Mouse (Mus musculus) right cerebral cortex, postnatal 36 days (tissue): ENCODE measurements around the gene Phf23.
"Not testable (repeated sequence)": the region's sequence is repeated elsewhere in the genome, so short reads cannot be mapped to it uniquely, and the experiment has no call there.

Experiments used
- DNase-seq, 2 experiments: peaks; one replicate each; pipeline ENCODE4 v3.0.0; 2022; ENCODE audit warnings: low spot score in 2 of 2, mixed read lengths in 1 of 2

The Phf23 gene

GRCm38 (mm10) chr11:69995391-69995960, at the start of gene Phf23:
TSS of gene Phf23 (plus strand) at chr11:69995777.
- DNase-seq, result peak; percentile 96 to 98

- no peak for DNase-seq
Measured at GRCm38 (mm10) chr11:69945997-69946891, 49.3 kb upstream of the Phf23 start.

- DNase-seq, result no peak
Measured at GRCm38 (mm10) chr11:69947337-69948065, 48.1 kb upstream of the Phf23 start.

GRCm38 (mm10) chr11:69948066-69948762, 47.4 kb upstream of the Phf23 start, which contains the start of gene Slc2a4:
TSS of gene Slc2a4 (minus strand) at chr11:69948188.
- DNase-seq, result no peak

GRCm38 (mm10) chr11:69948763-69949150, 46.8 kb upstream of the Phf23 start:
- DNase-seq, result no peak

GRCm38 (mm10) chr11:69950807-69951459, 44.6 kb upstream of the Phf23 start:
- DNase-seq, result no peak

GRCm38 (mm10) chr11:69952274-69952673, 43.3 kb upstream of the Phf23 start:
- DNase-seq, result no peak

GRCm38 (mm10) chr11:69953267-69953915, 42.2 kb upstream of the Phf23 start:
- DNase-seq, result no peak

GRCm38 (mm10) chr11:69955618-69956017, 40.0 kb upstream of the Phf23 start:
- DNase-seq, result not testable (repeated sequence)

- DNase-seq, result no peak
Measured at GRCm38 (mm10) chr11:69956218-69956617, 39.4 kb upstream of the Phf23 start.

- DNase-seq, result no peak
Measured at GRCm38 (mm10) chr11:69960616-69961015, 35.0 kb upstream of the Phf23 start.

- no peak for DNase-seq
Measured at GRCm38 (mm10) chr11:69961841-69962240, 33.7 kb upstream of the Phf23 start.

- no peak for DNase-seq
Measured at GRCm38 (mm10) chr11:69964650-69965270, 30.8 kb upstream of the Phf23 start, which contains the start of gene Cldn7. TSS of gene Cldn7 (plus strand) at chr11:69964779.

GRCm38 (mm10) chr11:69965271-69966005, 30.1 kb upstream of the Phf23 start:
- DNase-seq, result no peak

GRCm38 (mm10) chr11:69966006-69966859, 29.3 kb upstream of the Phf23 start:
- DNase-seq, result no peak

- DNase-seq, result no peak
Measured at GRCm38 (mm10) chr11:69966860-69967517, 28.6 kb upstream of the Phf23 start.

GRCm38 (mm10) chr11:69968793-69969192, 26.8 kb upstream of the Phf23 start:
- DNase-seq, result no peak

- DNase-seq, result no peak
Measured at GRCm38 (mm10) chr11:69970222-69970621, 25.4 kb upstream of the Phf23 start.
